Mouse (Mus musculus): ENCODE results near the gene Gmppb.

The Gmppb gene

GRCm38 (mm10) chr9:108051931-108052220, 2.8 kb downstream of the Gmppb start:
- WGBS = 73% methylated on average over 4 of the region's 4 CpGs

- WGBS = 73% methylated on average over 7 of the region's 7 CpGs
Measured at GRCm38 (mm10) chr9:108052411-108052810, 3.4 kb downstream of the Gmppb start.

- 55% methylated on average over 20 of the region's 20 CpGs for WGBS
Measured at GRCm38 (mm10) chr9:108052885-108053664, 4.0 kb downstream of the Gmppb start, which contains the start of gene Amigo3. TSS of gene Amigo3 (plus strand) at chr9:108053159.

- 88% methylated on average over 15 of the region's 15 CpGs for WGBS
Measured at GRCm38 (mm10) chr9:108053665-108054225, 4.7 kb downstream of the Gmppb start.

- 88% methylated on average over 22 of the region's 22 CpGs for WGBS
Measured at GRCm38 (mm10) chr9:108054331-108055040, 5.4 kb downstream of the Gmppb start.

- WGBS = 75% methylated on average over 1 of the region's 1 CpGs
Measured at GRCm38 (mm10) chr9:108055061-108055460, 6.0 kb downstream of the Gmppb start.

- WGBS = 90% methylated on average over 6 of the region's 6 CpGs
Measured at GRCm38 (mm10) chr9:108055661-108056237, 6.7 kb downstream of the Gmppb start.

GRCm38 (mm10) chr9:108056361-108057261, 7.6 kb downstream of the Gmppb start:
- WGBS = 86% methylated on average over 28 of the region's 28 CpGs

- WGBS = 94% methylated on average over 5 of the region's 5 CpGs
Measured at GRCm38 (mm10) chr9:108057262-108057562, 8.2 kb downstream of the Gmppb start.

- 94% methylated on average over 9 of the region's 9 CpGs for WGBS
Measured at GRCm38 (mm10) chr9:108058291-108058690, 9.2 kb downstream of the Gmppb start.

- WGBS = 92% methylated on average over 3 of the region's 3 CpGs
Measured at GRCm38 (mm10) chr9:108062142-108062541, 13.1 kb downstream of the Gmppb start.

- WGBS = 91% methylated on average over 12 of the region's 12 CpGs
Measured at GRCm38 (mm10) chr9:108063361-108063760, 14.3 kb downstream of the Gmppb start.

- WGBS = 34% methylated on average over 5 of the region's 5 CpGs
Measured at GRCm38 (mm10) chr9:108065491-108066011, 16.5 kb downstream of the Gmppb start.

GRCm38 (mm10) chr9:108067199-108067598, 18.2 kb downstream of the Gmppb start:
- WGBS = 81% methylated on average over 7 of the region's 7 CpGs

GRCm38 (mm10) chr9:108067900-108068299, 18.9 kb downstream of the Gmppb start:
- WGBS = 25% methylated on average over 8 of the region's 8 CpGs

GRCm38 (mm10) chr9:108069007-108069406, 20.0 kb downstream of the Gmppb start:
- 91% methylated on average over 9 of the region's 9 CpGs for WGBS

GRCm38 (mm10) chr9:108069529-108069928, 20.5 kb downstream of the Gmppb start:
- WGBS = 81% methylated on average over 7 of the region's 7 CpGs

- WGBS = 89% methylated on average over 4 of the region's 4 CpGs
Measured at GRCm38 (mm10) chr9:108071801-108072200, 22.8 kb downstream of the Gmppb start.

GRCm38 (mm10) chr9:108072481-108072924, 23.5 kb downstream of the Gmppb start:
- 67% methylated on average over 9 of the region's 9 CpGs for WGBS

- 65% methylated on average over 7 of the region's 7 CpGs for WGBS
Measured at GRCm38 (mm10) chr9:108073141-108073930, 24.3 kb downstream of the Gmppb start.
